Mouse (Mus musculus): ENCODE measurements around the gene Chst8.

DNA sequence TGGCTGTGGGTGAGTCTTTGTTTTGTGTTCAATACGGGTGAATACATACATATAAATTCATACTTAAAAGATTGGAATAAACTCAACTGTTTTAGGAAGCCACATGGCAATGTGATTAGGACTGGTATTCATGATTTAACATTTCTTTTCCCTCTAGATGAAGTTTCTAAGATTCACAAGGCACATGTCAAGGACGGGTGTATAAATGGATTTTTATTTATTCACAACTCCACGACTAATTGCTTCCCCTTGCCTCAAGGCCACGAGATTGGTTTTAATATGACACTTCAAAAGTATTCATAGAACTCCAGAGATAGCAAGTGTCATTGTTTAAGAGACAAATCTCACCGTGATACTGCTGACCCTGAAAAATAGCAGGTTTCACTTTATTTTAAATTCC, 155.9 kb downstream of the Chst8 start, which contains the start of gene Kctd15:
- TF ChIP-seq EP300 (IDR thresholded peaks at IDR 0.05; ENCODE audit: low read depth) (no peak), CTCF (IDR thresholded peaks at IDR 0.05; ENCODE audit: low read depth) (no peak)

All from liver, postnatal 0 days (tissue).